Mouse (Mus musculus) myocyte (in vitro differentiated cells): ENCODE results near the gene Whamm. TPM values are rescaled to one million over a fixed set of nuclear protein-coding genes. Genes with fewer than 3 reads are reported as not detected.

ENCODE experiments used
- H3K27me3 ChIP-seq: one replicate; pipeline ENCODE4 v1.6.1; 2011; ENCODE audit not compliant: control insufficient read depth, insufficient read depth, insufficient read length
- H3K36me3 ChIP-seq: one replicate; pipeline ENCODE4 v1.6.1; 2011; ENCODE audit not compliant: control insufficient read depth, insufficient read depth
- H3K4me2 ChIP-seq: one replicate; pipeline ENCODE4 v1.6.1; 2011; ENCODE audit warnings: low read depth, control low read depth
- H3K4me3 ChIP-seq: one replicate; pipeline ENCODE4 v1.5.1; 2011; ENCODE audit warnings: mild to moderate bottlenecking, control low read depth, moderate library complexity
- H3K79me2 ChIP-seq: one replicate; pipeline ENCODE4 v1.6.1; 2011; ENCODE audit not compliant: control insufficient read depth, insufficient read depth
- H3ac ChIP-seq: one replicate; pipeline ENCODE4 v1.6.1; 2011; ENCODE audit not compliant: control insufficient read depth, insufficient read length
- CEBPB ChIP-seq: IDR thresholded peaks from 2 replicates; pipeline ENCODE4 v1.6.1; 2011; ENCODE audit warnings: mild to moderate bottlenecking, moderate library complexity; ENCODE audit not compliant: poor library complexity, insufficient read depth, severe bottlenecking
- E2F4 ChIP-seq: IDR thresholded peaks from one replicate; pipeline ENCODE4 v1.6.1; 2011; ENCODE audit warnings: mild to moderate bottlenecking, control low read depth, moderate library complexity; ENCODE audit not compliant: insufficient read depth
- MAX ChIP-seq: IDR thresholded peaks from one replicate; pipeline ENCODE4 v1.6.1; 2011; ENCODE audit warnings: low read depth, mild to moderate bottlenecking, control low read depth
- MYOD1 ChIP-seq, 3 experiments: IDR thresholded peaks; one replicate each; pipeline ENCODE4 v1.6.1; 2011; ENCODE audit warnings: control low read depth in 2 of 3, low read depth in 2 of 3, mild to moderate bottlenecking in 2 of 3, moderate library complexity in 1 of 3; ENCODE audit not compliant: insufficient read length in 2 of 3, control insufficient read depth in 1 of 3
- MYOG ChIP-seq, 3 experiments: IDR thresholded peaks; one replicate each; pipeline ENCODE4 v1.6.1; 2011; ENCODE audit warnings: control low read depth in 2 of 3, low read depth in 2 of 3, mild to moderate bottlenecking in 2 of 3; ENCODE audit not compliant: insufficient read length in 2 of 3, control insufficient read depth in 1 of 3, insufficient read depth in 1 of 3
- POLR2A ChIP-seq: IDR thresholded peaks from one replicate; pipeline ENCODE4 v1.6.1; 2011; ENCODE audit warnings: low read depth, mild to moderate bottlenecking, control low read depth, moderate library complexity; ENCODE audit not compliant: insufficient read length
- POLR2AphosphoS2 ChIP-seq: IDR thresholded peaks from one replicate; pipeline ENCODE4 v1.6.1; 2011; ENCODE audit warnings: low read depth, control low read depth; ENCODE audit not compliant: insufficient read length
- REST ChIP-seq: IDR thresholded peaks from one replicate; pipeline ENCODE4 v1.6.1; 2011; ENCODE audit warnings: mild to moderate bottlenecking, control low read depth, moderate library complexity; ENCODE audit not compliant: insufficient read depth, insufficient read length
- SRF ChIP-seq: IDR thresholded peaks from one replicate; pipeline ENCODE4 v1.6.1; 2011; ENCODE audit warnings: low read depth; ENCODE audit not compliant: control insufficient read depth, insufficient read length
- TCF12 ChIP-seq: IDR thresholded peaks from one replicate; pipeline ENCODE4 v1.6.1; 2011; ENCODE audit warnings: mild to moderate bottlenecking, control low read depth; ENCODE audit not compliant: poor library complexity, insufficient read depth, severe bottlenecking
- TCF3 ChIP-seq: IDR thresholded peaks from one replicate; pipeline ENCODE4 v1.6.1; 2011; ENCODE audit warnings: low read depth, control low read depth; ENCODE audit not compliant: insufficient read length
- USF1 ChIP-seq: IDR thresholded peaks from one replicate; pipeline ENCODE4 v1.6.1; 2011; ENCODE audit warnings: low read depth, mild to moderate bottlenecking, control low read depth, moderate library complexity
- polyA plus RNA-seq: library from polyadenylated mRNA; unstranded; fragments of >200 nt; fragmentation: generic; extraction: Trizol; gene quantifications from one replicate; pipeline ENCODE4 v1.2.1, GENCODE M21; 2012; ENCODE audit warnings: missing spikeins

The Whamm gene
- polyA plus RNA-seq, 1 experiment: 4.0 TPM

GRCm38 (mm10) chr7:81578413-81578812, 7.3 kb downstream of the Whamm start:
- H3K79me2 ChIP-seq: no peaks in the 10 kb centered on the region
- no peak overlapping the region for H3K4me3 ChIP-seq
- no peak for TF ChIP-seq SRF
- no peak for TF ChIP-seq MYOG (IDR thresholded peaks at IDR 0.05; ENCODE audit: control insufficient read depth in 1 of 3, insufficient read depth in 1 of 3, insufficient read length in 2 of 3, low read depth in 2 of 3)
- TF ChIP-seq REST: no peak
- TF ChIP-seq TCF3: no peak
- TF ChIP-seq POLR2A: no peak
- TF ChIP-seq CEBPB: no peak
- no peak for TF ChIP-seq MAX
- no peak for TF ChIP-seq TCF12
- no peak for TF ChIP-seq POLR2AphosphoS2
- TF ChIP-seq E2F4: no peak
- TF ChIP-seq USF1: no peak
- no peak for TF ChIP-seq MYOD1 (IDR thresholded peaks at IDR 0.05; ENCODE audit: control insufficient read depth in 1 of 3, insufficient read length in 2 of 3, low read depth in 2 of 3)
- no peak overlapping the region for H3K4me2 ChIP-seq
- H3K27me3 ChIP-seq: no peaks in the 10 kb centered on the region
- no peak overlapping the region for H3ac ChIP-seq
- H3K36me3 ChIP-seq: peaks cover 6% of the 10 kb centered on the region

- Histone ChIP-seq H3K4me2 (no peak overlapping the region), H3K27me3 (no peaks in the 10 kb centered on the region), H3K79me2 (no peaks in the 10 kb centered on the region), H3K36me3 (peaks cover 6% of the 10 kb centered on the region), H3K4me3 (no peak overlapping the region), H3ac (no peak overlapping the region)
- TF ChIP-seq POLR2A (no peak), POLR2AphosphoS2 (no peak)
Observed at GRCm38 (mm10) chr7:81579312-81579711, 8.2 kb downstream of the Whamm start.

- H3K4me3 ChIP-seq: no peak overlapping the region
- H3ac ChIP-seq: no peak overlapping the region
- TF ChIP-seq POLR2A: no peak
- TF ChIP-seq MYOD1 (IDR thresholded peaks at IDR 0.05; ENCODE audit: control insufficient read depth in 1 of 3, insufficient read length in 2 of 3, low read depth in 2 of 3): no peak
- no peak for TF ChIP-seq POLR2AphosphoS2
- TF ChIP-seq CEBPB: no peak
- no peak for TF ChIP-seq MYOG (IDR thresholded peaks at IDR 0.05; ENCODE audit: control insufficient read depth in 1 of 3, insufficient read depth in 1 of 3, insufficient read length in 2 of 3, low read depth in 2 of 3)
- TF ChIP-seq TCF3: no peak
- TF ChIP-seq TCF12: no peak
- no peak for TF ChIP-seq E2F4
- no peak for TF ChIP-seq USF1
- TF ChIP-seq REST: no peak
- TF ChIP-seq SRF: no peak
- no peak for TF ChIP-seq MAX
- no peaks in the 10 kb centered on the region for H3K27me3 ChIP-seq
- no peak overlapping the region for H3K4me2 ChIP-seq
- no peaks in the 10 kb centered on the region for H3K79me2 ChIP-seq
- H3K36me3 ChIP-seq: peaks cover 11% of the 10 kb centered on the region
Observed at GRCm38 (mm10) chr7:81583512-81583911, 12.4 kb downstream of the Whamm start.

GRCm38 (mm10) chr7:81585326-81585725, 14.3 kb downstream of the Whamm start:
- TF ChIP-seq POLR2AphosphoS2 (no peak), CEBPB (no peak), SRF (no peak), MYOD1 (IDR thresholded peaks at IDR 0.05; ENCODE audit: control insufficient read depth in 1 of 3, insufficient read length in 2 of 3, low read depth in 2 of 3) (no peak), REST (no peak), MYOG (IDR thresholded peaks at IDR 0.05; ENCODE audit: control insufficient read depth in 1 of 3, insufficient read depth in 1 of 3, insufficient read length in 2 of 3, low read depth in 2 of 3) (no peak), USF1 (no peak), MAX (no peak), TCF3 (no peak)
- no peaks in the 10 kb centered on the region for H3K79me2 ChIP-seq
- no peaks in the 10 kb centered on the region for H3K27me3 ChIP-seq
- no peak overlapping the region for H3K4me2 ChIP-seq
- H3K36me3 ChIP-seq: peaks cover 11% of the 10 kb centered on the region
- no peak overlapping the region for H3ac ChIP-seq
- no peak overlapping the region for H3K4me3 ChIP-seq

GRCm38 (mm10) chr7:81587238-81587637, 16.2 kb downstream of the Whamm start:
- H3K4me3 ChIP-seq: no peak overlapping the region
- no peaks in the 10 kb centered on the region for H3K79me2 ChIP-seq
- TF ChIP-seq MYOG (IDR thresholded peaks at IDR 0.05; ENCODE audit: control insufficient read depth in 1 of 3, insufficient read depth in 1 of 3, insufficient read length in 2 of 3, low read depth in 2 of 3): no peak
- no peak for TF ChIP-seq REST
- TF ChIP-seq TCF3: no peak
- no peak for TF ChIP-seq TCF12
- no peak for TF ChIP-seq SRF
- TF ChIP-seq MAX: no peak
- no peak for TF ChIP-seq E2F4
- no peak for TF ChIP-seq CEBPB
- no peak for TF ChIP-seq POLR2A
- no peak for TF ChIP-seq POLR2AphosphoS2
- no peak for TF ChIP-seq MYOD1 (IDR thresholded peaks at IDR 0.05; ENCODE audit: control insufficient read depth in 1 of 3, insufficient read length in 2 of 3, low read depth in 2 of 3)
- TF ChIP-seq USF1: no peak
- H3K36me3 ChIP-seq: peaks cover 11% of the 10 kb centered on the region
- H3ac ChIP-seq: no peak overlapping the region
- H3K4me2 ChIP-seq: no peak overlapping the region
- H3K27me3 ChIP-seq: no peaks in the 10 kb centered on the region
